Mouse (Mus musculus) stomach, embryonic 14.5 days (tissue): ENCODE measurements at regions not wholly inside any gene's neighbourhood (a gene's known extent, or its start where the extent isn't known, plus 50 kb on each side); places are given as distances from the start of the nearest gene placed in this dataset.

ENCODE experiments used
- ATAC-seq: fragments of 200-750 bp; cut with Nextera tagmentation; 2 replicates; pipeline ENCODE4 v1.8.0; 2017; ENCODE audit warnings: low read depth, moderate TSS enrichment; ENCODE audit not compliant: insufficient number of reproducible peaks, insufficient read depth, low FRiP score
- H3K27ac ChIP-seq: fragments of 300-500 bp; sonication (generic); 2 replicates; pipeline ENCODE4 v1.5.1; 2014; ENCODE audit warnings: mild to moderate bottlenecking, low read length, moderate library complexity, mixed read lengths
- H3K27me3 ChIP-seq: fragments of 300-500 bp; sonication (generic); 2 replicates; pipeline ENCODE4 v1.6.1; 2014; ENCODE audit warnings: low read length, control low read depth, mixed read lengths; ENCODE audit not compliant: control insufficient read depth, insufficient read depth
- H3K36me3 ChIP-seq: fragments of 300-500 bp; sonication (generic); 2 replicates; pipeline ENCODE4 v1.6.1; 2014; ENCODE audit warnings: mild to moderate bottlenecking, control low read depth, low read length, moderate library complexity, mixed read lengths; ENCODE audit not compliant: control insufficient read depth, insufficient read depth
- H3K4me1 ChIP-seq: fragments of 300-500 bp; sonication (generic); 2 replicates; pipeline ENCODE4 v1.6.1; 2014; ENCODE audit warnings: low read length, control low read depth, mixed read lengths; ENCODE audit not compliant: control insufficient read depth, insufficient read depth
- H3K4me2 ChIP-seq: fragments of 300-500 bp; sonication (generic); replicated peaks from 2 replicates; pipeline ENCODE4 v1.6.1; 2014; ENCODE audit warnings: low read depth, low read length, control low read depth
- H3K4me3 ChIP-seq: fragments of 300-500 bp; sonication (generic); 2 replicates; pipeline ENCODE4 v1.5.1; 2014; ENCODE audit warnings: low read depth, low read length, control low read depth
- H3K9ac ChIP-seq: fragments of 300-500 bp; sonication (generic); replicated peaks from 2 replicates; pipeline ENCODE4 v1.6.1; 2014; ENCODE audit warnings: low read depth, mild to moderate bottlenecking, control low read depth, low read length, moderate library complexity, mixed read lengths
- H3K9me3 ChIP-seq: fragments of 300-500 bp; sonication (generic); 2 replicates; pipeline ENCODE4 v1.6.1; 2016; ENCODE audit warnings: low read depth, low read length, control low read depth; ENCODE audit not compliant: control insufficient read depth
- WGBS: fragments of 180-500 bp; shearing (Covaris S2); extraction: QIAGEN DNeasy Blood & Tissue Kit; methylation state at CpG from one replicate; pipeline ENCODE4 v1.1.7; 2014; 5-methylcytosine and 5-hydroxymethylcytosine counted together

GRCm38 (mm10) chr3:22815842-22816241 lies 739.4 kb downstream of the Tbl1xr1 start:
- Histone ChIP-seq H3K4me2 (no peak overlapping the region), H3K36me3 (no peaks in the 10 kb centered on the region), H3K27ac (no peak overlapping the region), H3K27me3 (no peaks in the 10 kb centered on the region), H3K4me3 (no peak overlapping the region), H3K4me1 (no peaks in the 10 kb centered on the region), H3K9me3 (no peaks in the 10 kb centered on the region), H3K9ac (no peak overlapping the region)
- no peak for ATAC-seq
- WGBS = 88% methylated on average over 2 of the region's 2 CpGs

GRCm38 (mm10) chr3:22826485-22826884 lies 750.0 kb downstream of the Tbl1xr1 start:
- H3K27me3 ChIP-seq = no peaks in the 10 kb centered on the region
- no peaks in the 10 kb centered on the region for H3K36me3 ChIP-seq
- WGBS = 85% methylated on average over 4 of the region's 4 CpGs
- H3K9me3 ChIP-seq = no peaks in the 10 kb centered on the region
- H3K4me1 ChIP-seq = no peaks in the 10 kb centered on the region
- ATAC-seq = no peak
- H3K9ac ChIP-seq = no peak overlapping the region
- H3K27ac ChIP-seq = no peak overlapping the region
- no peak overlapping the region for H3K4me2 ChIP-seq
- no peak overlapping the region for H3K4me3 ChIP-seq

- no peaks in the 10 kb centered on the region for H3K4me1 ChIP-seq
- H3K27me3 ChIP-seq = no peaks in the 10 kb centered on the region
- H3K36me3 ChIP-seq = no peaks in the 10 kb centered on the region
- no peaks in the 10 kb centered on the region for H3K9me3 ChIP-seq
- no peak overlapping the region for H3K4me3 ChIP-seq
- H3K9ac ChIP-seq = no peak overlapping the region
- no peak for ATAC-seq
- no peak overlapping the region for H3K27ac ChIP-seq
- H3K4me2 ChIP-seq = no peak overlapping the region
- 68% methylated on average over 4 of the region's 4 CpGs for WGBS
Observed at GRCm38 (mm10) chr3:22838986-22839385, 762.5 kb downstream of the Tbl1xr1 start.

GRCm38 (mm10) chr3:22850474-22850873 lies 774.0 kb downstream of the Tbl1xr1 start:
- H3K4me3 ChIP-seq = no peak overlapping the region
- ATAC-seq = no peak
- no peak overlapping the region for H3K27ac ChIP-seq
- no peaks in the 10 kb centered on the region for H3K36me3 ChIP-seq
- H3K27me3 ChIP-seq = no peaks in the 10 kb centered on the region
- no peaks in the 10 kb centered on the region for H3K9me3 ChIP-seq
- no peak overlapping the region for H3K4me2 ChIP-seq
- H3K9ac ChIP-seq = no peak overlapping the region
- no peaks in the 10 kb centered on the region for H3K4me1 ChIP-seq

GRCm38 (mm10) chr3:22863595-22863994 lies 787.1 kb downstream of the Tbl1xr1 start:
- Histone ChIP-seq H3K4me3 (no peak overlapping the region), H3K4me2 (no peak overlapping the region), H3K9ac (no peak overlapping the region), H3K4me1 (no peaks in the 10 kb centered on the region), H3K27ac (no peak overlapping the region), H3K36me3 (no peaks in the 10 kb centered on the region), H3K9me3 (no peaks in the 10 kb centered on the region), H3K27me3 (no peaks in the 10 kb centered on the region)
- 65% methylated on average over 2 of the region's 2 CpGs for WGBS
- ATAC-seq = no peak

- ATAC-seq = no peak
- no peak overlapping the region for H3K9ac ChIP-seq
- no peak overlapping the region for H3K4me2 ChIP-seq
Observed at GRCm38 (mm10) chr3:22877883-22878282, 801.4 kb downstream of the Tbl1xr1 start.

GRCm38 (mm10) chr3:22892735-22893134 lies 816.3 kb downstream of the Tbl1xr1 start:
- Histone ChIP-seq H3K27ac (no peak overlapping the region), H3K4me3 (no peak overlapping the region), H3K4me2 (no peak overlapping the region), H3K9me3 (no peaks in the 10 kb centered on the region), H3K36me3 (no peaks in the 10 kb centered on the region), H3K27me3 (no peaks in the 10 kb centered on the region), H3K9ac (no peak overlapping the region), H3K4me1 (no peaks in the 10 kb centered on the region)
- no peak for ATAC-seq
- 46% methylated on average over 1 of the region's 1 CpGs for WGBS

More at GRCm38 (mm10) chr3:22877883-22878282, 801.4 kb downstream of the Tbl1xr1 start:
- WGBS = 89% methylated on average over 3 of the region's 3 CpGs
- Histone ChIP-seq H3K27ac (no peak overlapping the region), H3K36me3 (no peaks in the 10 kb centered on the region), H3K9me3 (no peaks in the 10 kb centered on the region), H3K27me3 (no peaks in the 10 kb centered on the region), H3K4me1 (no peaks in the 10 kb centered on the region), H3K4me3 (no peak overlapping the region)

- Histone ChIP-seq H3K4me2 (no peak overlapping the region), H3K36me3 (no peaks in the 10 kb centered on the region), H3K9me3 (no peaks in the 10 kb centered on the region), H3K4me3 (no peak overlapping the region), H3K9ac (no peak overlapping the region), H3K4me1 (no peaks in the 10 kb centered on the region), H3K27me3 (no peaks in the 10 kb centered on the region), H3K27ac (no peak overlapping the region)
- 60% methylated on average over 2 of the region's 2 CpGs for WGBS
- 0 out of 2 replicates have a peak, but pooled peaks have one; percentile 33 for ATAC-seq
Observed at GRCm38 (mm10) chr3:22897651-22898050, 821.2 kb downstream of the Tbl1xr1 start.

- H3K27me3 ChIP-seq = no peaks in the 10 kb centered on the region
- WGBS = 90% methylated on average over 10 of the region's 10 CpGs
- H3K9me3 ChIP-seq = no peaks in the 10 kb centered on the region
- H3K27ac ChIP-seq = no peak overlapping the region
- no peak overlapping the region for H3K4me2 ChIP-seq
- ATAC-seq = no peak
- no peaks in the 10 kb centered on the region for H3K36me3 ChIP-seq
- no peaks in the 10 kb centered on the region for H3K4me1 ChIP-seq
- no peak overlapping the region for H3K4me3 ChIP-seq
- H3K9ac ChIP-seq = no peak overlapping the region
Observed at GRCm38 (mm10) chr3:22900966-22901365, 824.5 kb downstream of the Tbl1xr1 start.
